Mouse (Mus musculus) thymus, postnatal 4 days (tissue): ENCODE results near the gene Gper1.

Experiments used
- DNase-seq: peaks from one replicate; pipeline ENCODE4 v3.0.0; 2021

The Gper1 gene

DNA sequence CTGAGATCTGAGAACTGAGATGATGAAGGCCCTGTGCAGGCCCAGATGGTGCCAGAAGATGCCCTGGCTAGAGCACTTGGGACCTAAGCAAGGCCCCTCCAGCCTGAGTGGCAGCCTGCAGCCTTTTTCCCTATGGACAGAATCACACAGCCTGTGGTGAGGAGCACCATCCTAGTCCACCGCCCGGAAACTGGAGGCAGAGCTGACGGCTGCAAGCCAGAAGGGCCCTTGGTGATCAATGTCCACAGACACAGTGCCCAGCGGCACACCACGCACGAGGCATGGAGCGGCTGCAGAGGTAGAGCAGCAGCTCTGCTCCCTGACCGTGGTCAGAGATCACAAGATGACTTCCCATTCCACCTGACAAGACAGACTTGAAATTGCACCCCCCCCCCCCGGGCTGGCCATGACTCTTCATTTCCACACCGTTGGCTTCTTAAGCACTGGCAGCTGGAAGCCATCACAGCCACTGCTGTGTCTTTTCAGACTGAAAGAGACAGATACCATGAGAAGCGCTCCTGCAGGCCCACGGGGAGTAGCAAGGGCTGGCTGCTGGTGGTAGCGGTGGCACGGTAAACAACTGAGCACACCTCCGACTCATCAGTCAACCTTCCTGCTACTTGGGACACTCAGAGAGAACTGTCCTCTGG is 11.2 kb upstream of the Gper1 start:
- no peak for DNase-seq

- no peak for DNase-seq
Observed at GRCm38 (mm10) chr5:139413545-139413944, 9.4 kb upstream of the Gper1 start.

DNA sequence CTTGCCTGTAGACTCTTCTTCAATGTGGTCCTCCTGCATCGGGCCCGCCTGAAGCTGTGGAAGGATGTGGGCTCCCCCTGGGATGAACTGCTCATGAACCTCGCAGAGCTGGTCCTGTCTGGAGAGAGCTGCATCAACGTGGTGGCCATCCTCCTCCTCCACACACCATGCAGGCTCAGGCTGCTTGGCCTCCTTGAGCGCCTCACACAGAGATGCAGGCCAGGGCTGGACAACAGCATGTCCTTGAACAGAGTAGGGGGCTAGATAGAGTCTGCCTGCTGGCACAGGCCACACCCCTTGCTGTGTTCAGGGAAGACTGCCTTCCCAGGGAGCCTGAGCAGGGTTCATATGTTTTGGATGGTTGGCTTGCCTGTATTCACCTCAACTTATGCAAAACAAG is 8.0 kb upstream of the Gper1 start:
- no peak for DNase-seq

DNA sequence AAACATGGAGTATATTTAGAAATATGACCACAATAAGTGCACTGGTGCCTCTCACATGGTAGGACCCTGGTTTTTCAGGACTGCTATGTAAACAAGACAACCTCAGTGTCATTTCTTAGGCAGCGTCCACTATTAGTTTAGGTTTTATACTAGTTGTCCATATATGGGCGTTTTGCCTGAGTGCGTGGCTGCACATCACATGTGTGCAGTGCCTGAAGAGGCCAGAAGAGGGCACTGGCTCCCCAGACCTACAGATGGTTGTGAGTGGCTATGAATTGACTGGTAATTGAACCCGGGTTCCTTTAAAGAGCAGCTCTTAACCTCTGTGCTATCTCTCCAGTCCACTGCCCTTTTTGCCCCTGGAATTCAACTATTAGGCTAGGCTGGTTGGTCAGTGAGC is 6.0 kb upstream of the Gper1 start:
- DNase-seq, result peak; percentile 73

- peak; percentile 63 for DNase-seq
Observed at GRCm38 (mm10) chr5:139417480-139417879, 5.5 kb upstream of the Gper1 start.

DNA sequence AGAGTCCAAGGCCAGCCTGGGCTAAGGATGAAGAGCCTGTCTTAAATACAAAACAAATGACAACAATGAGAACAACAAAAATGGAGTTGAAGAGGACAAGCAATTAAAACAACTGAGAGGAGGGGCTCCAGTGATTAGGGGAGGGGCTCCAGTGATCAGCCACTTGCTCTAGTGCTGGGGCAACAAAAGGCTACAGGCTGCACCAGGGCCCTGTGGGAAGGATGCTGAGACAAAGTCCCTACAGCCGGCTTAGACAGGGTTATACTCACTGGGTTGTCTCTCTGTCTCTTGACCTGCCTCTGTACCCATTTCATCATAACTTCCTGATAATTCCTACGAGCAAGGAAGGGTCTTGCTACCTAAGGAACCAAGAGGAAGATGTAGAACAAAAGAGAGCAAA is 4.8 kb upstream of the Gper1 start:
- no peak for DNase-seq

DNA sequence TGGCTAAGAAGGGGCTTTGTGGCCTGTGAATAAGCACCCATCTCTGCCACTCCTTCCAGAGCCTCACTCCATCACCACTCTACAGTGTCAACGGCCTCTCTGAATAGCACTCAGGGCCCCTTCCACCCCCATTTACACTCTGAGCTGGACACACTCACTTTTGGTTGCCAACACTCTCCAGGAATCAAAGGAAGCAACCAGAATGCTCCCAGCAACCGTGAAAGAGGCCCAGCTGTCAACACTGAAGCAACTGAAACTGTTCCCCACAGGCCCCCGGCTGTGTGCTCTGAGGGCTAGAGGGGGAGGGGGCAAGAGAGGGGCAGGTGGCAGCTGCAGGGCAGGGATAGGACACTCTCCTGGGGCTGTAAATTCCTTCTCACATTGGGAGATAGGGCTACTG is 4.3 kb upstream of the Gper1 start:
- DNase-seq, result peak; percentile 77

DNA sequence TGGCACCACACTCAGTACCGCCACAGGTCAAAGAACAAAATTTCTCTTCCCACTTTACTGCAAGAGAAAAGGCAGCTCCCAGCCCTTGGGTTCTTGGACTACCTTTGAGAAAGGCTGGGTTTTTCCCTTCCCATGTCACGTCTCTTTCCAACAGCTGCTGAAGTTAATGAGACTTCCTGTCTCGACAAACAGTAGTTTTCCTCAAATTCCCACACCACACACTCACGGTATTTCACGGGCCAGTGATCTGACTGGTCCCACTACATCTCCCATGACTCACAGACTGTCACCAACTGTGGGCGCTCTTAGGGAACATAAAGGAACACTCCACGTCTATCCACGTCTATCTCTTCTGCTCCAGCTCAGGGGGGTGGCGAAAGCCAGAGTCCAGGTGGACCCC is 2.2 kb downstream of the Gper1 start:
- DNase-seq, result no peak

GRCm38 (mm10) chr5:139427001-139427400 is 4.0 kb downstream of the Gper1 start:
- DNase-seq, result no peak

DNA sequence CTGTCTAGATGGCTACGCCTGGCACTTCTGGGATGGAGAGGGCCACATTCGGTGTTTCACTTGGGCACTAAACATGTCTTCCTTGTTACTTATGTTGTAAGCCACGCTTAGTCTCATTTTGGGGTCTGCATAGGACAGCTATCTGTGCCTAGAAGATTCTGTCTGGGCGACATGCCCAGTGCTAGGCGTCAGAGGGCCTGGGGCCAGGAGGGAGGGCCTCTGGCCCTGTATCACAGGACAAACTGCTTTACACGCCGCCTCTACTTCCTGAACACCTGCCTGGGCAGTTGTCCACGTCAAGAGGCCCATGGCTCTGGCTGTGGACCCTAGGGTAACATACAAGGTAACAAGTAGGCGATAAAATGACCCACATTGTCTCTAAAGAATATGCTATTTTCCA is 5.0 kb downstream of the Gper1 start:
- DNase-seq, result no peak

- no peak for DNase-seq
Observed at GRCm38 (mm10) chr5:139429818-139430341, 6.9 kb downstream of the Gper1 start.

DNA sequence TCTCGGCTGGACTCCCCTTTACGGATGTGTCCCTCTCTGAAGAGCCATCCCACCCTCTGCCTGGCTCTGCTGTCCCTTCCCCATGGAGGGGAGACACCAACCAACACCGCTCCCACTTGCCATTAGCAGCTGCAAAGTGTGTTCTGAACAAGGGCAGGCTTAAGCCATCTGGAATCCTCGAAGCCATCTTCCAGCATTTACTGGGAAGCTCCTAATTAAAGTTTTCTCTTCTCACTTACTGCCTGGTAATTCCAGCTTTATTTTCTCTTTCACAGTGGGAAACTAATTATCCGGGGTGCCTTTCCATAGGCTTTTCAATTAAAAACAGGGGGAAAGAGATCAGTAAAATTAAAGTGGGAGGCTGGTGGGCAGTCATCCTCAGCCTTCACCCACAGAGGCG is 9.4 kb downstream of the Gper1 start:
- no peak for DNase-seq

GRCm38 (mm10) chr5:139432747-139433508 is 10.0 kb downstream of the Gper1 start:
- DNase-seq, result no peak

DNA sequence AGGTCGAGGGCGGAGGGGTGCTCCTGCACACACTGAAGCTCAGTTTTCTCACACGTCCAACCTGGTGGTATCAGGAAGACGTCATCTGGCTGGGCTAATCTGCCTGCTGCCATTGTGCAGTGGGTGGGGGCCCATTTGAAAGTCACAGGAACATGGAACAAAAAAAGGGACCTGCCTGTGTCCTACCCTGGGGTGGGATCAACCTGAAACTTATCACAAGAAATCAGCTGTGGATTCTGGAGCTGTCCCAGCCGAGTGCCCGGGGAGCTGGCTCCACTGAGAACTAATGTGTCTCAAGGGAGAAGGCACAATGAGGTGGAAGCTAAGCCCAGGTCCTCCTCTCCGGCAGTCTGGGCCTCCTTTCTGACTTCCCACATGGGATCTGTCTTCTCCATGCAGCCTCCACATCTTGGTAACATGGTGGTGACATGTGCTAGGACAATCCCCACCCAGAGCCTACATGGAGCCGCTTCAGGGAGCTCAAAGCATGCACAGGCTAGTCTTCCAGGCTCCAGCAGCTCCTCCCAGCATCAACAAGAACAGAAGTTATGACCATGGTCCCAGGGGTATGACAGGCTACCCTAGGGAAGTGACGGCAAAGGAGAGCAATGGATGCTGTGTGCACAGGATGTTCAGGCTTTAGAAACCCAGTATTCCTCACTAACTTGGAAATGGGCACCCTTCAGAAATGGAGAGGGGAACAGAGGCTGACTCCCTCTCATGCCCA is 11.1 kb downstream of the Gper1 start:
- no peak for DNase-seq

GRCm38 (mm10) chr5:139434940-139435339 is 12.0 kb downstream of the Gper1 start:
- no peak for DNase-seq

GRCm38 (mm10) chr5:139437769-139438168 is 14.8 kb downstream of the Gper1 start:
- no peak for DNase-seq

DNA sequence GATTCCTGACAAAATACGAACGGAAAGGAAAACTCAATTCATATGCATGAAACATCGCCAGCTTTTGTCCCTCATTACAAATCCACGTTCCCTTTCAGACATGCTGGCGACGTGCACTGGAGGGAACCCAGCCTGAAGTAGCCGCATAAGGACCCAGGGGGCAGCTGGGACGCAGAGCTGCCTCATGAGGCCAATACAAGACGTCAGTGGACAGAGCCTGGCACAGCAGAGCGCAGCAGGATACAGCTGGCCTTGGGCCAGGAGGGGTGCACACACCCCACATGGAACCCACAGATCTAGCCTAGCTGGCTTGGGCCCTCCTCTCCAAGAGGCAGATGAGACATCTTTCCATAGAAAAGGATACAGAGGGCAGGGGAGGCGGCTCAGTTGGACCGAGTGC is 15.5 kb downstream of the Gper1 start:
- DNase-seq, result no peak

DNA sequence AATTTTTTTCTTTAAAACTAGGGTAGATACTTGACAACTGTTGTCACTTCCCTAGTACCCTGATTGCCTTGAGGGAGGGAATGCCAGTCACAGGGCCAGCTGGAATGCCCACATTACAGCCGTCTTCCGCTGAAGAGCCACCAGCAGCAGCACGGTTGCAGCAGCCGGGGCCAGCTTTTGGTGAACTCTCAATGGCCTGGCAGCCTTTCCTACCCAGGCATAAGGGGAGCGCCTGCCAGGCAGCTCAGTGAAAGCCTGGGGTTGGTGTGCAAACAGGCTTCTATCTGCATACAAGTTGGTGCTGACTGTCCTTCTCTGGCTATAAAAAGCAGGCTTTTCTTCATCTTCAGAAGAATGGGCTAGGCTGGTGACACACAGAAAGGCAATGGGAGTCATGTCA is 17.5 kb downstream of the Gper1 start:
- DNase-seq, result no peak

GRCm38 (mm10) chr5:139440926-139441725 is 18.2 kb downstream of the Gper1 start:
- no peak for DNase-seq

DNA sequence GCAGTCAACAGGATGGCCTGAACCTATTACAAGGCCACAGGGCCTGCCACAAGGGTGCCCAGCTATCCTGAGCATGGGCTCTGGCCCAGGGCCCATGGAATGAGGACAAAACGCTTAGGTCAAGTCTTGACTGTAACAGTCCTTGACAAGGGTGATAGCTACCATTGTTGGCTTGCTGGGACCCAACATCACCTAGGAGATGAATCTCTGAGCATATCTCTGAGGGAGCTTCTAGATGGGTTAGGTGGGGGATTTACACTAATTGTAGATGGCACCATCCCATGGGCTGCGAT is 18.7 kb downstream of the Gper1 start:
- no peak for DNase-seq

DNA sequence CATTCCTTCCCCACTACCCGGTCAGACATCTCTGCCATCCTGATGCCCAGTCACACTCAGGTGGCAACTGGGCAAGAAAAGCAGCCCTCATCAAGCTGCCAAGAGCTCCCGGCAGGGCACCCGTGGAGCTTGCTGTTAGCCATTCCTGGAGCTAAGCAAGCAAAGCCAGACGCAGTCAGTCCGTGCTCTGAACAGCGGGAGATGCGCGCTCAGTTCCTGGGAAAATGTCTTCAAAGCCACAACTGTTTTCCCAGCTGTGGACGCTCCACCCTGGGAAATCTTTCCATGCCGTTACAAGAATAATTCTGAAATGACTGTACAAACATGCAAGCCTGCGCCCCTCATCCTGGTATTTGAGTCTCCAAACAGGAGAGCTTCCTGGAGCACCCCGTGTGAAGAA is 19.5 kb downstream of the Gper1 start:
- no peak for DNase-seq

DNA sequence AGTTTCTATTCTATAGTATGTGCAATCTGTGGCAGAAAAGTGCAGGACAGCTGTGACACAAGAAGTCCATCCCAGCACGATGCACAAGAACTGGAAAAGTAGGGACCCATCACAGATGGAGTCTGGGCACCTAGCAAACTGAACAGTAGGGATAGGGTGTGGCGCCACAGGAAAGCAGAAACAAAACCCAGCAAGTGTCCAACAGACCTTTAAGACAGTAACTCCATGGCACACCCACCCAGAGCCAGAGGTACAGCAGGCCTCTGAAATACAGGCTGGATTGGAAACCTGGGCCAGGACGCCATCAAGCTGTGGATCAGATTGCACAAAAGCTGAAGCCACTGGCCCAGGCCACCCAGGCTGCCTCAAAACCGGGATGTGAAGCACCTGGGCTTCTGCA is 20.0 kb downstream of the Gper1 start:
- DNase-seq, result no peak

GRCm38 (mm10) chr5:139445258-139445657 is 22.3 kb downstream of the Gper1 start:
- no peak for DNase-seq
